Mouse (Mus musculus): ENCODE measurements around the gene Il12rb1. TPM values are rescaled to one million over a fixed set of nuclear protein-coding genes. Genes with fewer than 3 reads are reported as not detected.
A peak's percentile ranks its signal among the peaks of the same experiment; 100 is the strongest.

Gene Il12rb1
- total RNA-seq, 1 experiment from 2014 or later = 2.7 TPM

DNA sequence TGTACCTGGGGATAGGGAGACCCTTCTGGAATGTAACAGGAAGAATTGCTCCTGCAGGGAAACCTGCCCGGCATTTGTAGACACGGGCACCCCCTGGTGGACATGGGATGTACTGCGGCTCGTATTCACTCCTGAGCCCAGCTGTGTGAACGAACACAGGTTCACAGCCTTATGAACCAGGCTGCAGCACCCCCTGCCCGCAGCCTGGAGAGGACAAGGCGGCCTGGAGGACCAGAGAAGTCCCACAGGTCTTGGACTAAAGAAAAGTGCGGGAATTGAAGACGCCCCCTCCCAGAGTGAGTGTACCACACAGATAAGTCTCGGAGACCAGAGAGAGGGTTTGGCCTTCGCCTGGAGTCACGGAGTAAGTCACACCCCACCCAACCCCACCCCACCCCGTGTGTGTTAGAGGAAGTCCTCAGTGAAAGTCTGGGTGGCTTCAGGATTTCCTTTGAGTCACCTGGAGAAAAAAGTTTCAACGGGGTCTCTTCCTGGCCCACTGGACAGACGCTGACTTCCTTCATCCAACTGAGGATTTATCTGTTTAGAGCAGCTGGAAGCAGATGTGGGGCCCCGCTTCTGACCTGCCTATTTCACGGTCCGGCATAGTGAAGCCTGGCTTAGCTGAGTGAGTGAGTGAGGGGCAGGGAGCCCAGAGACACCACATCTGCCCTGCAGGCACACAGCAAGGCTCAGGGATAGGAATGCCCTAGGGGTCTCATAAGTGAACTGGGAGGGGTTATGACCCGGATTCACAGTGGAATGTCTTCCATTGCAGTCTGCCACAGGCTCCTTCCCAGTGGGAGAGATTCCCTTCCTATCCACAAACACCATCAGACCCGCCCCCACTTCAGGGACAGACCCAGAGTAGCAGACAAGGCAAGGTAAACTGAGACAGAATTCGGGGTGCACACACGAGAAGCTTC lies 33.2 kb downstream of the Il12rb1 start:
- peak; percentile 23; the same call in 1 of the 2 replicates for ATAC-seq (replicated peaks; ENCODE audit: insufficient number of reproducible peaks, low FRiP score, low TSS enrichment, poor library complexity, severe bottlenecking)

DNA sequence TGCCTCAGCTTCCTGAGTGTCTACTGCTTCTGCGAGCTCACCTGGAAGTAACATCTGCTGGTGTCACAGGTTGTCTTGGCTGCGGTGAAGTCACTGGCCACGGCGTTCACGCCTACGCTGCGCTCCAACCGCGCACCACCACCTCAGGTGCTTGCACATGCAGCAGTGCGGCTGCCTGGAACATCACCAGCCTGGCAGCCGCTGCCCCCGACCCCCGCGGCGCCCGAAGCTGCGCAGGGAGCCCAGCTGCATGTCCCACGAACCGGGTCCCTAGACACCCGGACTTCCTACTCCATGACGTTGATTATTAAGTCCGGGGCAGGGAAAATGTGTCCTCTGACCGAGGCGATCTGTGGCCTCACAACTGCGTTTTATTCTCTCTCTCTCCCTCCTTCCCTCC lies 34.2 kb downstream of the Il12rb1 start:
- ATAC-seq (replicated peaks; ENCODE audit: insufficient number of reproducible peaks, low FRiP score, low TSS enrichment, poor library complexity, severe bottlenecking) = no peak

DNA sequence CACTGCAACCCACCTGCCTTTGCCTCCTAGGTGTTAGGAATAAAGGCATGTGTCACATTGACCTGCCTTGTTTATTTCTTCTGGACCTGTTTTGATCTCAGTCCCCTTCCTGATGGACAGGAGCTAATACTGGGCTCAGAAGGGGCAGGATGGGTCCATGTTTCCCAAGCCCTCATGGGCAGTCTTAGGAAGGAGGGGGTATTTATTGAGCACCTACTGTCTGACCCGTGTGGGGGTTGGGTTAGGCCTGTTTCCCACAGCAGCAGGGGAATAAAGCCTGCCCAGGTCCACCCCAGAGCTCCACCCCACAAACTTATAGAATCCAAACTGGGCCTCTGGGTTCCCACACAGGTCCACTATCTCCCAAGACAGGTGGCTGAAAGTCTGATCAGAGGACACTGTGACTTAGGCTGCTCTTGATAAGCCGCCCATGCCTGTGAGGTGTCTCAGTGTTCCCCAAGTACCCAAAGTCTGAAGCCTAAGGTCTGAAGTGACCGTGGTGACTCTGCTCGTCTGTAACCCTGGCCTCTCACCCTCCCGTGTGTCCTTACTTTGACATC lies 35.0 kb downstream of the Il12rb1 start:
- ATAC-seq (replicated peaks; ENCODE audit: insufficient number of reproducible peaks, low FRiP score, low TSS enrichment, poor library complexity, severe bottlenecking) = no peak

DNA sequence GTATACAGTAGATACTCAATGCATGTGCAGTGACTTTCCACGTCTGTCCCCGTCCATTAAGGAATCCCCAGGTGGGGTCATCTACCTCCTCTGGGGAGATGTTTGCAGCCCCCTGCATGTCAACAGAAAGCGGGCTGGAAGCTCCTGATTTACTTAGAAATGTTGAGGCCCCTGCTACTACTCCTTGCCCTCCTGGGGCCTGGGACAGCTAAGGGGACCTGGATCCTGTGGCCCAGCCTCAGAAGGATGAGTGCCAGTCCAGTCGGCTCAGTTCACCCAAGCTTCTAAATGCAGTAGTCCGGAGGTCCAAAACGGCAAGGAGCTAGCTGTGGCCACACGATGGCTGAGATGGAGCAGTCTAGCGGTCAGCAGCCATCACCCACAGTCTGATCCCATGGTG lies 35.7 kb downstream of the Il12rb1 start:
- ATAC-seq (replicated peaks; ENCODE audit: insufficient number of reproducible peaks, low FRiP score, low TSS enrichment, poor library complexity, severe bottlenecking) = no peak

DNA sequence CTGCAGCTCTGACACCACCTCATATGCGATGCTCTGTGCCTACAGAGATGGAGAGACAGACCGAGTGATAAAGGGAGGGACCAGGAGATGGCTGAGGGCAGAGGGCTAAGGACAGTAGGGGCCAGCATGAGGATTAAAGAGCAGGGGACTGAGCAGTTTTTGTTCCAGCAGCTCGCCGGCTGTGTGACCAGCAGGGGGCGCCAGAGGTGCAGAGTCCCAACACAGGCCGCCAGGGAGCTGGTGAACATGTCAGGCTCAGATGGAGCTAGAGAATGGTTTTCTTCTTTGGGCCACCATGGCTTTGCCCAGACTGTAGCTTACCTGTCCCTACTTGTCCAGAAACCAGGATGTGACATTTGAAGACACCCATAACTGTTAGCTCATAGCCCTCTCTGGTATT lies 36.3 kb downstream of the Il12rb1 start:
- peak; percentile 39; the same call in 1 of the 2 replicates for ATAC-seq (replicated peaks; ENCODE audit: insufficient number of reproducible peaks, low FRiP score, low TSS enrichment, poor library complexity, severe bottlenecking)

DNA sequence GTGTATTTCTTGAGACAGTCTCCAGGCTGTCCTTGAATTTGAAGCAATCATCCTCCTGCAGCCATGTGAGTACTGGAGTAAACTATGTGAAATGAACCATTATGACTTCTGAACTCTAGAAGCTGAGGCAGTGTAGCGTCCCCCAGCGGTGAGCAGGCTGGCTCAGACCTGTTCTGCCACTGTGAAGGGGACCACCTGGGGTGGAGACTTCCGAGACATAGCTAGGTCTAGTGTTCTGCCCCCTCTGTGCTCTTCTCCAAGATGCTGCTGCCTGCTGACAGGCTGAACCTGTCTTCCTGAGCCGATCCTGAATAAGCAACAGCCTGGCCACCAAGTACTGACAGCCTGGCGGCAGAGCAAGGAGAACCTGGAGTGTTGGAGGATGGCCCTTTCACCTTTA lies 36.9 kb downstream of the Il12rb1 start:
- ATAC-seq (replicated peaks; ENCODE audit: insufficient number of reproducible peaks, low FRiP score, low TSS enrichment, poor library complexity, severe bottlenecking) = no peak

DNA sequence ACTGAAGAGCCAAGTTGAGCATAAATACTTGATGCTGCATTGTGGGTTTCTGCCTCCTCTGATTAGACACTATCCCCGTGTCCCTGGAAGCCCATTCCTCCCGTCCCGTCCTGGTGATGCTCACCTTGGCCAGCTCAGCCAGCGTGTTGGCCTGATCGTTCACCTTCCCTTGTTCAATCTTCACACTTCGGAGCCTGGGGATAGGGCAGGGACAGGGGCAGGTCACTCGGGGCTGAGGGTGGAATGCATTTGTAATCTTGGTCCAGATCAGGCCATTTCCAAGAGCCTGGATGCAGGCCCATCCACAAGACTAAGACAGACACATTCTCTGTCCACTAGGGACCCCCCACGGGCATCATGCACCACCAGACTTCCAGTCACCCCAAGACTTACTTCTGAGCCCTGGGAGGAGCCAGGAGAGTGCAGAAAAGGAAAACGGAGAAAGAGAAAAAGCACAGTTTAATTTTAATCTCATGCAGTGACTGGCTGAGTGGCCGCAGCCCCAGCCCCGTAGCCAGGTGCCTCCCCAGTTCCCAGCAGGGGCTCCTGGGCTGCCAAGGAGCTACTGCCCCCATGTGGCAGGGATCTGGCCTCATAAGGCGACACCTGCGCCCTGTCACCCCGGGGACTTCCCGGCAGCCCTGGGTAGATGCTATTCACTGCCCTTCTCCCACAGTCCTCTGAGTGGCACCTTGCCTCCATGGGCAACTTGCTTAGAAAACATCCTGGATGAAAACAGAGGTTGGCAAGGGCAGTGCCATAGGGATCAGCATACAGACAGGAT lies 38.3 kb downstream of the Il12rb1 start:
- no peak for ATAC-seq (replicated peaks; ENCODE audit: insufficient number of reproducible peaks, low FRiP score, low TSS enrichment, poor library complexity, severe bottlenecking)

DNA sequence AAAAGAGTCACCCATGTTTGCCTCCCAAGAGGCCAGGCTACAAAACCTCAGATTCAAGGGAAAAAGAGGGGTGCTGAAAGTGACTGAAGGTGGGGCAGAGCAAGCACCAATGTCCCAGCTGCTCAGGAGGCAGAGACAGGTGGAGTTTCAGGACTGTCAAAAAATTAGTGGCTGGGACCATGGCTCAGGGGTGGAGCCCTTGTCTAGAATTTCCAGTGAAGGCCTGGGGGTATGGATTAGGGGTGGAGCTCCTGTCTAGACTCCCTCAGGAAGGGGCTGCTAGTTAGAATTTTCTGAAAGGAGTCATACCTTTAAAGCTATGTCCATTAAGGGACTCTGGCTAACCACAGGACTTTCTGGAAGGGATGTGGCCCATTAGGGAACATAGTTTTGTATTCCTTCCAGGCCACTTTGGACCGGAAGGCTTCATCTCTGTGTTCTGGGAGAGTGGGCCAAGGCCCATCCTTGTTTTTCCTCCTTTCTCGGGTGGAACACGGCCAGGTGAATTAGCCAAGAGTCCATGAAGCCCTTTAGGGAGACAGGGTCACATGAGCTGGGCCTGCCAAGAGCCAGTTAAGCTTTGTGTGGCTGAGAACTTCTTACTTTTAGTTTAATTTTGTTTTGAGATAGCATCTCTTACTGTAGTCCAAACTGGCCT lies 41.2 kb downstream of the Il12rb1 start:
- no peak for ATAC-seq (replicated peaks; ENCODE audit: insufficient number of reproducible peaks, low FRiP score, low TSS enrichment, poor library complexity, severe bottlenecking)

DNA sequence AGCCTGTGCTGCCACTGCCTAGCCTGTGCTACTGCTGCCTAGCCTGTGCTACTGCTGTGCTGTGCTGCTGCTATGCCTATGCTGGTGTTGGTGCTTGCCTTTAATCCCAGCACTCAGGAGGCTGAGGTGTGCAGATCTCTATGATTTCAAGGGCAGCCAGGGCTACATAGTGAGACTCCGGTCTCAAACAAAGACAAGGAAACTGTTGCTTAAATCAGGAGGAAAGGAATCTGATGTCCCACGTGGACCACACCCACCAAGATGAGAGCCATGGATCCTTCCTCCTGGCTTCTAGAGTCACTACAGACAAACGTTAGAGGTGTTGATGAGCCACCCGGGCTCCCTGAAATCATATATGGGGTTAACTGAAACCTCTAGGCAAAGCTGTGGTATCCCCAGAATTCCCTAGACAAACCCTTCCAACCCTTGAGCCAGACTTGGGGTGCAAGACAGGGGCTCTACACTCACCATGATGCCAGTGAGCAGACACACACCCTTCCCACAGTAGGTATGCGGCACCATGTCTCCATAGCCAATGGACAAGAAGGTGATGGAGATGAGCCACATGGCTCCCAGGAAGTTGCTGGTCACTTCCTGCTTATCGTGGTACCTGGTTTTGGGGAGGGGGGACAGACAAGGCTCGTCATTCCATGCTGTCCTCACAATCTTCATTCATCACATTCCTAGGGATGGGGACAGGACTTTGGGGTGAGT lies 42.0 kb downstream of the Il12rb1 start:
- ATAC-seq (replicated peaks; ENCODE audit: insufficient number of reproducible peaks, low FRiP score, low TSS enrichment, poor library complexity, severe bottlenecking) = no peak

DNA sequence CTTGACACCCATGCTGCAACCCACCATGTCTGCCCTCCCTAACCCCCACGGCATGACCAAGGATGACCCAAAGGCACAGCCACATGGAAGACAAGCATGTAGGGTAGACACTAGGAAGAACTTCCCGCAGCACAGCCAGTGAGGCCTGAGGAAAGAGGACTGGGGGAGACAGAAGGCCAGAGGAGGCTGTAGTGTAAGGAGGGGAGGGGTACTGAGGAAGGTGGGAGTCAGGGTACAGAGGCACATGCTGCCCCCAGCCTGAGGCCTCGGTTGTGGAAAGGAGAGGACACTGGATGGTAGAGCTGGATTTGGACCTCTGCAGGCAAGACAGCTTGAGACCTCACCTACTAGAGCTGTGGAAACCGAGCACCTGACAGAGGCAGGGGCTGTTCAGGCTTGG lies 42.7 kb downstream of the Il12rb1 start:
- no peak for ATAC-seq (replicated peaks; ENCODE audit: insufficient number of reproducible peaks, low FRiP score, low TSS enrichment, poor library complexity, severe bottlenecking)

DNA sequence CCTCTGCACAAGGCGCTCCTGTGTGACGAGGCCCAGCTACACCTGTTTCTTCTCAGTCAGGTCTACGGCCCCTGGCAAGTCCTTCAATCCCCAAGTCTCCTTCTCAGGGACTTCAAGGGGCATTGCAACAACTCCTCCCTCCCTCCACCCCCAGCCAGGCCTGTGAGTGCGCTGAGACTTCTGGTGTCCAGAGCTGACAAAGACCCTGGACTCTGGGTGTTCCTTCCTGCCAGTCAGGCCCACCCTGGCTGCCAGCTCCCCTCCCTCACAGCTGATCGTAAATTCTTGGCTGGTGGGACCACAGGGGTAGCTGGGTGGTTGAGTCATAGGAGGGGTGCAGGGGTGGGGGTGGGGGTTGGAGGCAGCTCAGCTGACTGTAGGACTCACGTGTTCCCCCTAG lies 43.6 kb downstream of the Il12rb1 start:
- no peak for ATAC-seq (replicated peaks; ENCODE audit: insufficient number of reproducible peaks, low FRiP score, low TSS enrichment, poor library complexity, severe bottlenecking)

DNA sequence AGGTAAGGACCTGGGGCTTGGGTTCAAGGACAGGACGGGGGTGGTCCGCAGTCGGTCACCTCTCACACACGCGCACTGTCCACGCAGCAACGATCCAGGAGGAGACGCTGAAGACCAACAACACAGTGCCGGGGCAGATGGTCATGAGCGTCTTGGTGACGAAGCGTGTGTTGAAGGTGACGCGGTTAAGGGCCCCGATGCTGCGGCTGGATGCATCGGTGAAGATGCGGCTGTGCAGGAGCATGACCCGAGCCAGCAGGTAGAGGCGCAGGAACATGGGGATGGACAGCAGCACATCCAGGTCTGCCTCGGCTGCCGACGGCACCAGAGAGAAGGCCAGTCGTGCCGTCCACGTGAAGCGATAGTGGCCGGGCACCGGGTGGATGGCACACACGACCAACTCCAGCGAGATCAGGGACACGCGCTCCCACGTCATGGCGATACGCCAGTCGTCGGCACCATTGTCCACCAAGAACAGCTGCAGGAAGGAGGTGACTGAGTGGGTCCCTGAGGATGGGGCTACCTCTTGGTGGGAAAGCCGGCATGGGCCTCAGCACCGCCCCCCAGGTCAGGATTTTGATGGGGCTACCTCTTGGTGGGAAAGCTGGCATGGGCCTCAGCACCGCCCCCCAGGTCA lies 44.5 kb downstream of the Il12rb1 start:
- ATAC-seq (replicated peaks; ENCODE audit: insufficient number of reproducible peaks, low FRiP score, low TSS enrichment, poor library complexity, severe bottlenecking) = no peak

DNA sequence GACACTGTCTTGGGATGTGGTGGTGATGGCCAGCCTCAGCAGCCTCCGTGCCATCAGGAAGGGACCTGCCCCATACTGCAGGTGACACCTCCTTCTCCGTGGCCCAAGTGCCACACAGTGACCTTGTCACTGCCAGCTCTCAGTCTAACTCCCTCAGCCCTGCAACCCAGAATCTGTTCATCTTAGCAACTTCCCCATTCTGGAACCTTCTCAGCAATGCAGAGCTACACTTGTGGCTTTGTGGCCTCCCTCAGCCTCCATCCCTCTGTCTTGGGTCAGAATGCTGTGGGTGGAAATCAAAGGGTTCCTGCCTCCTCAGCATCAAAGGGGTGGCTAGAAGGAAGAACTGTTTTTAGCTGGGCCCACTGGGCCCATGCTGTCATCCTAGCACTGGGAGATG lies 45.6 kb downstream of the Il12rb1 start:
- peak; percentile 84 for ATAC-seq (replicated peaks; ENCODE audit: insufficient number of reproducible peaks, low FRiP score, low TSS enrichment, poor library complexity, severe bottlenecking)

DNA sequence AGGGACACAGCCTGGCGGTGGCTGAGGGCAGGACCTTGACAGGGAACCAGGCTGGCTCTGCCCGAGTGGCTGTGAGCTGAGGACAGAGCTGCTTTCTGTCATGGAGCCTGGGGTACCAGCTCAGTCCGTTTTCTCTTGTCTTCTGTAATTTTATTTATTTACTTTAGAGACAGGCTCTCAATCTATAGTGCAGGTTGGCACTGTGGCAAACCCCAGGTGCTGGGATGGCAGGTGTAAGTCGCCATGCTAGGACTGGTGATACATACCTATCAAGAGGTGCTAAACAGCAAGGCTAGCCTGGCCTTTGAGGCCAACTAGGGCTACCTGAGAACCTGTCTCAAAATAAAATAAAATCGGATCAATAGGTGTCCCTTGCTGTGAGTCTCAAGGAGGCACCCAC lies 47.8 kb downstream of the Il12rb1 start:
- no peak for ATAC-seq (replicated peaks; ENCODE audit: insufficient number of reproducible peaks, low FRiP score, low TSS enrichment, poor library complexity, severe bottlenecking)

DNA sequence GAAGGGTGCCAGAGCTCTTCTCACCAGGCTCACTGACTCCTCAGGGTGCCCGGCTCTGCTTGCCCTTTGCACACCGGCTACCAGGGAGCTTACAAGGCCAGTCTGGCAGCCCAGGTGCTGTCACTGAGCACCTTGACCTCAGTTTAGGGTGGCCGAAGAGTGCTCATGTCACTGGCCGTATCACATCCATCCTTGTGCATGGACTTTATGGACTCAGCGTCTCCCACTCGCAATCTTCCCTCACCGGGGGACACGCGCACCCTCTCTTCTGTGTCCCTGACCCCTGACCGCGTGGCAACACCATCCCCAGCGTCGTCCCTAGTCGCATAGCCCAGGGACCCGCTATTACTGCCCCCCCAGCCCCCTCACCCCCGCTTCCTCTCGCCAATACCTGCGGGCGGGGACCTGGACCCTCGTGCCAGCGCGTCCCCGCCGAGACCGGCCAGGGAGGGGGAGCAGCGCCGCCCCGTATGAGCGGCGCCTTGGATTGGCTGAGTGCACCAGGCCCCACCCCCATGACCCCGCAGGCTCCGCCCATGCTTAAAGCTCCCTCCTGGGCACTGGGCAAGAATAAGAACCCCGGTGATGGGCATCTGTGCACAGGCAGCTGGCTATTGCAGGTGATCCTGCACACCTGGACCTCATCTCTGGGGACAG lies 48.4 kb downstream of the Il12rb1 start:
- ATAC-seq (replicated peaks; ENCODE audit: insufficient number of reproducible peaks, low FRiP score, low TSS enrichment, poor library complexity, severe bottlenecking) = no peak

DNA sequence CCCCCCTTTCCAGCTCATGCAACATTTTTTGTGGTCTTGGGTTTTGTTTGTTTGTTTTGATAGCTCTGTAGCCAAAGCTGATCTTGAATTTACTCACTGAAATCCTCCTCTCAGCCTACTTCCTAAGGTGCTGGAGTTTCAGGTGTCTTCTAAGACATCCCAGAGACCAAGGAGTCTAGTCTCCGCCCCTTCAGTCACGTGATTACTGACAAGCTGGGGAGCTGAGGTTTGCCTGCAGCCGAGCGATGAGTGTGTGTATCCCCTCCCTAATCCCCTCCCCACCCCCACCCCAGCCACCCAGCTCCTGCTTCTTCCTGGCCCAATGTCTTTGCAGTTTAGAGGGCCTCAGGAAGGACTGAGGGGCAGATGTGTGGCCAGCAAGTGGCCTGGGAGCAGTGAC lies 49.3 kb downstream of the Il12rb1 start:
- ATAC-seq (replicated peaks; ENCODE audit: insufficient number of reproducible peaks, low FRiP score, low TSS enrichment, poor library complexity, severe bottlenecking) = no peak

DNA sequence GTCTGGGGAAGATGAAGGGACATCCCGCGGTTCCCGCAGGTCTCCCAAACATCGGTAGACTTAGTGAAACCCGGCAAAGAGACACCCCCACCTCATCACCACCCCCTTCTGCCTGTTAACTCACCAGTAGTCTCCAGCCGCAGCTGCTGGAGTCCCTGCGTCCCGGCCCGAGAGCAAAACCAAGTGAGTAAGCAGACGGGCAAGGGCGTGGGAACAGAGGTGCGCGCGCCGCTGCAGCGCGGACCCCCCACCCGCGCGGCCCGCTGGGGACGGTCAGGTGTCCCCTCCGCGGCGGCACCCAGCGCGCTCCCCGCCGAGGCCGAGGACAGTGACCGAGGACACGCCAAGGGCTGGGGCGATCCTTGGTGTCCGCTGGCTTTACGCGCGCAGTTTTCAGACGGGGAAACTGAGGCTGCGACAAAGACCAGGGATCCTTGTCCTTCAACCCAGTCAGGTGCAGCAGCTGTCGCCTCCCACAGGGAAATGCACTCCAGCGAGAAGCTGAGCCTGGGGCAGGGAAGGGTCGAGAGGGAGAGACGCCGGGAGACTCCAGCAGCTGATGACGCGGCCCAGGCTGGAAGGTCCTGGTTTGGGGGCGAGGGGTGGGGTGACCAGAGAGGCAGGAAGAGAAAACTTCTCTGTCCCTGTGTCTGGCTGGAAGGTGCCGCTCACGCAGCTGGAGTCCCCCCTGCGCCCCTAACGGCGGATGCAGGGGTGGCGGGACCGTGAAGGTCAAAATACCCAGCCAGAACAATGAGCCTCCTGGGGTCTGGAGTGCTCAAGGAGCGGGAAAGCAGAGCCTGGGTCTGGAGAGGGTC lies 54.8 kb downstream of the Il12rb1 start, which contains the start of gene Kcnn1:
TSS of gene Kcnn1 (minus strand) at position 435 of the 818 bp plus-strand sequence.
- ATAC-seq (replicated peaks; ENCODE audit: insufficient number of reproducible peaks, low FRiP score, low TSS enrichment, poor library complexity, severe bottlenecking) = no peak
